Mouse (Mus musculus): ENCODE measurements around the gene Nup37. TPM values are rescaled to one million over a fixed set of nuclear protein-coding genes. Genes with fewer than 3 reads are reported as not detected.

Gene Nup37
- polyA plus RNA-seq (2012; rRNA removed) = 13.8 and 17.4 TPM in 2 replicates

DNA sequence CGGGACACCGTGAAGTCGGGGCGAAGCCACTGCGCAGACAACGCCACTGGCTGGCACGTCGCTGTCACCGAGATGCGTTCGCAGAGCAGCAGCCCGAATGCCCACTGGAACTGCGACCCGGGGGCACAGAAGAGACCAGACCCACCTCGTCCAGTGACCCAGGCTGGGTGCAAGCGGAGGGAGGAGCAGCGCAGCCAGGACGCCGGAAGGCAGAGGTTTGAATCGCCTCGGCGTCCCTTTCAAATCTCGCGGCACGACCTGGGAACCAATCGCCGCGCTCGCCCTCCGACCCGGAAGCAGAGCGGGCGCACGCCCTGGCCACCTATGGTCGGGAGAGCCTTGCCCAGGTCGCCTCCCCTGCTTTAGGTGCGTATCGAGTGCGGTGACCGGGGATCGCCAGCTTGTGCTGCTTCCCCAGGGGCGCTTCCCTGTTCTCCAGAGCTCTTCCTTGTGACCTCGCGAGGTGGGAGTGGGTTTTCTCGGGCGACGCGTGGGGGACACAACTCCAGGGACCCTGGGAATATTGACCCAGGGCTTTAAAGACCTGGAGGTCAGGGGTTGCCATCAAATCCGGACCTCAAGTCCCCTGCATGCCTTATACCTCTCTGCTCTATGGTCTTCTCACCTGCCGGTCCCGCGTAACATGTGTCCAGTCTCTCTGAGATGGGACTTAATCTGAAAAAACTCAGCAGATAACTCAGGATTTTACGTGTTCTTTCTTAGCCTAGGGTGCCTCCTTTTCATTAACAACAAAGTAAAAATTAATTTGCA is at the start of gene Nup37, which contains the start of gene Parpbp:
Nup37 (plus strand) TSS at position 286 of the 771 bp plus-strand sequence.
Parpbp (minus strand) TSS at position 235 of the 771 bp plus-strand sequence.
- peak; percentile 84 for DNase-seq (ENCODE audit: low spot score)

GRCm38 (mm10) chr10:88106169-88106568 is 40.6 kb upstream of the Nup37 start:
- DNase-seq (ENCODE audit: low spot score) = no peak

- no peak for DNase-seq (ENCODE audit: low spot score)
Observed at GRCm38 (mm10) chr10:88113290-88113689, 33.5 kb upstream of the Nup37 start.

GRCm38 (mm10) chr10:88119721-88120120 is 27.1 kb upstream of the Nup37 start:
- no peak for DNase-seq (ENCODE audit: low spot score)

GRCm38 (mm10) chr10:88135630-88136029 is 11.2 kb upstream of the Nup37 start:
- no peak for DNase-seq (ENCODE audit: low spot score)

- DNase-seq (ENCODE audit: low spot score) = no peak
Observed at GRCm38 (mm10) chr10:88146187-88146586, 605 bp upstream of the Nup37 start.

DNA sequence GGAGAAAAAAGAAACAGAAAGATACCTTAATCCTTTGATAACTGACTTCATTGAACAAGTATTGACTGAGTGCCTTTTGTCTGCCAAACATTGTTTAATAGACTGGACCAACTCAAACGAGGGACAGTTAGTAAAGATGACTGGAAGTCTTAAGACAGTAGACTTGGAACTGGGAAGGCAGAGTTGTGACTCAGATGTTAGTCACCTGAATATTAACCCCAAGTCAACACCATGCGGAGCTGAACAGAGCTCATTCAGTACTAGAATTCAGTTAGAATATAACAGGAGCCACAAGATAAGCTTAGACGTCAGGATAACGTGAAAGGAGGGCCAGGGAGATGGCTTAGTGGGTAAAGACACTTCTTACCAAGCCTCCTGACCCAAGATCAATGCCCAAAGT is 3.6 kb downstream of the Nup37 start:
- DNase-seq (ENCODE audit: low spot score) = no peak

GRCm38 (mm10) chr10:88151658-88152057 is 4.9 kb downstream of the Nup37 start:
- no peak for DNase-seq (ENCODE audit: low spot score)

DNA sequence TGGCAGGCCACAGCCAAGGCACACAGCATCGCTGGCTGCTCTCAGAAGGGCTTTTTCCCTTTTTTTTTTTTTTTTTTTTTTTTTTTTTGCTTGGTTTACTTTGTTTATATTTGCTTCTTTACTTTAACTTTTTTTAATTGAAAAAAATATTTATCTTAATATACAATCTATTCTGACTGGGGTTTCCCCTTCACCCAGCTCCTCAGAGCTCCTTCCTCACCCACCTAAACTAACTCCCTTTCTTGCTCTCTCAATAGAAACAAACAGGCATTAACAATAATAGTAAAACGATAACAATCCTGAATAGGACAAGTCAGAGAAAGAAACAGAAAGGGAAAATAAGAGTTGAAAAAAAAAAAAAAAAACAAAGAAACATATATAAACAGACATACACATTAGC is 15.3 kb downstream of the Nup37 start:
- DNase-seq (ENCODE audit: low spot score) = no peak

DNA sequence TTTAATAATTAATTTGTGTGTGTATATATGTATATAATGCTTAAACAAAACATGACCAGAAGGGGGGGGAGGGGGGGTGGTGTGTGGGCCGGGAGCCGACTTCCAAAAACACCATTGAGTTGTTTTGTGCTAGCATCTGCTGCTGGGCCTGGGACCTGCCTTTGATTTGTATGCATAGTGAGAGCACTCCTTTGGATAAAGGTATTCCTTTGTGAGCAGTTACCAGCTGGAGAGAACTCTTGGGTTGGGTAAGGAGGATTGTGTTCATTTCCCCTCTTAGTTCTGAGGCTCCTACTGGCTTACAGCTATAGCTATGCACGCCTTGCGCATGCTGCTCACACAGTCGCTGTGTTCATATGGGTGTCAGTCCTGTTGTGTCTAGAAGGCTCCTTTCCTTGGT is 15.9 kb downstream of the Nup37 start:
- no peak for DNase-seq (ENCODE audit: low spot score)

DNA sequence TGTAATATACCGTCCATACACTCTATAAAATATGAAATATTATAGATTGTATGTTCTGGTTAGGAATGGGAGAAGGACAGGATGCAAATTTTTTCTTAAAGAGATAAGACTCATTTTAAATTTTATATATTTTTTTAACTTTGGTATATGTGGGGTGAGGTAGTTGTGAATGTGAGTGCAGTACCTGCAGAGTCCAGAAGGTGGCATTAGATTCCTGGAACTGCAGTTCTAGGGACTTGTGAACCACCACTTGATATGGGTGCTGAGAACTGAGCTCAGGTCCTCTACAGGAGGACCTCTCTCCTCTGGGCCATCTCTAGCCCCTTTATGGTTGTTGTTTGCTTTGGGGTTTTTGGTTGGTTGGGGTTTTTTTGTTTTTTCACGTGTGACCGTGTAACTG is 19.4 kb downstream of the Nup37 start:
- DNase-seq (ENCODE audit: low spot score) = no peak

- DNase-seq (ENCODE audit: low spot score) = no peak
Observed at GRCm38 (mm10) chr10:88167438-88168077, 20.8 kb downstream of the Nup37 start.

DNA sequence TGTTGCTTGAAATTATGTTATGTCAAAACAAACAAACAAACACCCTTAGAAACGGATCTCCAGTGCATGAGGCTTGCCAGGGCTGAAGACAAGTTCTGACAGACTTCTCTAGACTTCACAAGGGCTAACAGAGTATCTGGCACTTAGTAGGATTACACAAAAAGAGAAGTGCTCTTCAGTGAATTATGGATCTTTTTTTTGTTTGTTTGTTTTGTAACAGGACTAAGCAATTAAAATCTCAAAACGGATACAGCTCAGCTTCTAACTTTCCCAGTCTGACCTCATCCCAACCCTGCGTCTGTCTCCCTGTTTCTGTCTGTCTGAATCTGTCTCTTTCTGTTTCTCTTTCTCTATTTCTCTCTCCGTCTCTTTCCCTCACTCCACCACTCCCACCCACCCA is 53.7 kb downstream of the Nup37 start:
- no peak for DNase-seq (ENCODE audit: low spot score)

- peak; percentile 72 for DNase-seq (ENCODE audit: low spot score)
Observed at GRCm38 (mm10) chr10:88200951-88201638, 54.3 kb downstream of the Nup37 start, which contains the start of gene Washc3. Gene Washc3 (plus strand): TSS chr10:88201093.

GRCm38 (mm10) chr10:88201650-88202049 is 54.9 kb downstream of the Nup37 start:
- DNase-seq (ENCODE audit: low spot score) = no peak

DNA sequence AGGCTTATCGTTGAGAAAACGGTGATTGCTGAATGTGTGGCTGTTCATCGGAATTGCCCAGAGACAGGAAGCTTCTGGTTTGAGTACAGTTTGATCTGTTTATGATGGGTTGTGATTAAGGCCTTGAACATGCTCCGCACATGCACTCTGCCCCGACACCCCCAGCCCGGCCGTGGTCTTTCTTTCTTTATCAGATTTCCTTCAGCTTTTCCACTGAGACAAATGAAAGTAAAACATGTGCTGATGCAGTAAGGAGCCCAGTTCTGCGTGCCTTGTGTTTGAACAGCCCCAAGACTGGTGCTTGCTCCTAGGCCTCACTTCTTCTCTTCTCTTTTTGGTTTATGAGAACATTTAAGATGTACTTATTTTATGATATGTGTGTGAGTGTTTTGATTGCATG is 55.8 kb downstream of the Nup37 start:
- no peak for DNase-seq (ENCODE audit: low spot score)

- DNase-seq (ENCODE audit: low spot score) = no peak
Observed at GRCm38 (mm10) chr10:88203236-88203635, 56.4 kb downstream of the Nup37 start.

DNA sequence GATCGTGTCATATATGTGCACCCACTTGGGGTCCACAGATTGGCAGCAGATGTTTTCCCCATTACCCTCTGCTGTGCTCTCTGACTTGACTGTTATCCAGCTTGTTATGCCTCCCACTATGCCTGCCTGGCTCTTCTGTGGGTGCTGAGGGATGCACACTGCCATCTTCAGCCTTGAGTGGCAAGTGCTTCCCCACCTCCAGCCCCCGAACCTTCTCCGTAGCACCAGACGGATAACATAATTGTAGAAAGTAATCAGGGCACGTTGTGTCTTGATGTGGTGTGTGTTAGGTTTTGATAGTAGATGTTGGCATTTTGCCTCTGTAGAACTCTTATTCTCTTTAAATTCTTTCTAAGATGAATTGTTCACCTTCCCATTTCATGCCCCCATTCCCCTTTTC is 65.9 kb downstream of the Nup37 start:
- no peak for DNase-seq (ENCODE audit: low spot score)

- DNase-seq (ENCODE audit: low spot score) = no peak
Observed at GRCm38 (mm10) chr10:88214800-88215514, 68.2 kb downstream of the Nup37 start.

DNA sequence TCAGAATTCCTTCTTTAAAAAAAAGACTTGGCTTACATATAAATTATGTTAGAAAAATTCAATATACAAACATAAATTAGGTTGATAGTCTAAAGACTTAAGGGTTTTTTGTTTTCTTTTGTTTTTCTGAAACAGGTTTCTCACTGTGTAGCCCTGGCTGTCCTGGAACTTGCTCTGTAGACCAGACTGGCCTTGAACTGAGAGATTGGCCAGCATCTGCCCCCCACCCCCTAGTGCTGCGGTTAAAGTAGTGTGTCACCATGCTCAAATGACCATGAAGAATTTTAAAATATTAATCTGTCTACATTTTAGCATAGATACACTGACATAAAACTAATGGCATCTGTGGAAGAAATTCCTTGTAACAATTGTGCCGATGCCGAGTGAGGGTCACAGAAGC is 71.4 kb downstream of the Nup37 start:
- no peak for DNase-seq (ENCODE audit: low spot score)

- DNase-seq (ENCODE audit: low spot score) = no peak
Observed at GRCm38 (mm10) chr10:88221718-88222117, 74.9 kb downstream of the Nup37 start.

GRCm38 (mm10) chr10:88225421-88225820 is 78.6 kb downstream of the Nup37 start:
- no peak for DNase-seq (ENCODE audit: low spot score)

All from urinary bladder, adult 2 months (tissue).